Mouse (Mus musculus) layer of hippocampus, postnatal 25 days (tissue): ENCODE measurements around the gene Olfr370. TPM values are rescaled to one million over a fixed set of nuclear protein-coding genes. Genes with fewer than 3 reads are reported as not detected.
"Not testable (repeated sequence)": the region's sequence is repeated elsewhere in the genome, so short reads cannot be mapped to it uniquely, and the experiment has no call there.

Experiments
- DNase-seq, 2 experiments: peaks; one replicate each; pipeline ENCODE4 v3.0.0; 2022; ENCODE audit warnings: mixed read lengths in 2 of 2, low spot score in 1 of 2; ENCODE audit errors: extremely low spot score in 1 of 2
- total RNA-seq, 2 experiments: library from RNA; stranded (reverse); gene quantifications; 2 replicates each; pipeline ENCODE4 v1.2.3; 2021

Gene Olfr370
- total RNA-seq, result not detected

GRCm38 (mm10) chr8:83535736-83536135 is at the start of gene Olfr370:
Olfr370 (plus strand) TSS chr8:83535780.
- no peak for DNase-seq

- no peak for DNase-seq
These were observed 23.9 kb upstream of the Olfr370 start for GRCm38 (mm10) chr8:83511696-83512095.

- DNase-seq, result no peak
These were observed 15.1 kb upstream of the Olfr370 start for GRCm38 (mm10) chr8:83520432-83520831.

- DNase-seq, result not testable (repeated sequence)
These were observed 14.7 kb upstream of the Olfr370 start for GRCm38 (mm10) chr8:83520907-83521306.

- DNase-seq, result no peak
These were observed 14.3 kb upstream of the Olfr370 start for GRCm38 (mm10) chr8:83521310-83521709.

- no peak for DNase-seq
These were observed 778 bp upstream of the Olfr370 start for GRCm38 (mm10) chr8:83534802-83535201.

GRCm38 (mm10) chr8:83562669-83563068 is 27.1 kb downstream of the Olfr370 start:
- no peak for DNase-seq

- DNase-seq, result no peak
These were observed 27.7 kb downstream of the Olfr370 start for GRCm38 (mm10) chr8:83563246-83563645.

GRCm38 (mm10) chr8:83565731-83566375 is 30.3 kb downstream of the Olfr370 start:
- no peak for DNase-seq

- DNase-seq, result peak; percentile 98 to 99
These were observed 31.2 kb downstream of the Olfr370 start, which contains the start of gene Ndufb7 for GRCm38 (mm10) chr8:83566469-83567395. Ndufb7 (plus strand) TSS chr8:83566671.

GRCm38 (mm10) chr8:83567668-83568067 is 32.1 kb downstream of the Olfr370 start:
- no peak for DNase-seq

- no peak for DNase-seq
These were observed 32.5 kb downstream of the Olfr370 start for GRCm38 (mm10) chr8:83568128-83568527.

GRCm38 (mm10) chr8:83568755-83569154 is 33.2 kb downstream of the Olfr370 start:
- no peak for DNase-seq

- no peak for DNase-seq
These were observed 33.6 kb downstream of the Olfr370 start for GRCm38 (mm10) chr8:83569165-83569564.

- DNase-seq, result no peak
These were observed 34.9 kb downstream of the Olfr370 start for GRCm38 (mm10) chr8:83570272-83571000.

GRCm38 (mm10) chr8:83571001-83571340 is 35.4 kb downstream of the Olfr370 start:
- not testable (repeated sequence) for DNase-seq

GRCm38 (mm10) chr8:83571791-83572190 is 36.2 kb downstream of the Olfr370 start:
- DNase-seq, result no peak

GRCm38 (mm10) chr8:83572246-83572812 is 36.7 kb downstream of the Olfr370 start:
- DNase-seq, result no peak

- DNase-seq, result no peak
These were observed 37.7 kb downstream of the Olfr370 start for GRCm38 (mm10) chr8:83573140-83573875.
